Mouse (Mus musculus): ENCODE measurements around the gene Gm20867. TPM values are rescaled to one million over a fixed set of nuclear protein-coding genes. Genes with fewer than 3 reads are reported as not detected.
"Not testable (repeated sequence)": the region's sequence is repeated elsewhere in the genome, so short reads cannot be mapped to it uniquely, and the experiment has no call there.

Gm20867 gene
- not detected in 2 replicates for polyA plus RNA-seq (2012; rRNA removed)

DNA sequence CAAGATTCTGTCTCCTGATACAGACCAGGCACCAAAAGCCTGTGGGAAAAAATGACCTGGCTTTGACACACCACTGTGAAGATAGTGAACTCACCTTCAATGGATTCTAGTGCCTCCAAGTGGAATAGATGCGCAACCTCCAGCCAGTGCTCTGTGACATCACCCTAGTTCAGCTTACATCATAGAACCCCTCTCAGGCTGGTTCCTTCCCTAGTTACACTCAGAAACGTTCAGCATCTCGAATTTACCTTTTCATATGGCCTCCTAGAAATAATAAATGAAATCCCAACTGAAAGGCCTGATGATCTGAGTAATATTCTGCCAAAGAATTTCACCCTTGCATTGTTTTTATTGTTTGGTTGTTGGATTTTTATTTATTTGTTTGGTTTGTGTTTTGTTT, at the start of gene Gm20867:
Gene Gm20867, minus strand, starts transcription at position 101 of the 400 bp plus-strand sequence.
- DNase-seq (ENCODE audit: low read depth in 1 of 2, low spot score in 2 of 2); H3K27ac ChIP-seq (ENCODE audit: insufficient read depth, low read length); H3K4me1 ChIP-seq (ENCODE audit: control insufficient read depth, insufficient read depth, insufficient read length); H3K4me3 ChIP-seq (ENCODE audit: extremely low read depth, insufficient read depth, insufficient read length); H3K27me3 ChIP-seq (ENCODE audit: control insufficient read depth, insufficient read depth, low read length); H3K36me3 ChIP-seq (ENCODE audit: control insufficient read depth, insufficient read depth, low read length): not testable (repeated sequence)
- WGBS: no CpG with 5 or more reads among the region's 3 CpGs

Other genes starting within 250 kb of the Gm20867 start
- not detected in 2 replicates for gene Gm29564, start 249.8 kb upstream of the Gm20867 start, polyA plus RNA-seq (2012; rRNA removed)